Comparison of ENCODE assay signal across 10 mouse cellular contexts in the genomic region with DNA sequence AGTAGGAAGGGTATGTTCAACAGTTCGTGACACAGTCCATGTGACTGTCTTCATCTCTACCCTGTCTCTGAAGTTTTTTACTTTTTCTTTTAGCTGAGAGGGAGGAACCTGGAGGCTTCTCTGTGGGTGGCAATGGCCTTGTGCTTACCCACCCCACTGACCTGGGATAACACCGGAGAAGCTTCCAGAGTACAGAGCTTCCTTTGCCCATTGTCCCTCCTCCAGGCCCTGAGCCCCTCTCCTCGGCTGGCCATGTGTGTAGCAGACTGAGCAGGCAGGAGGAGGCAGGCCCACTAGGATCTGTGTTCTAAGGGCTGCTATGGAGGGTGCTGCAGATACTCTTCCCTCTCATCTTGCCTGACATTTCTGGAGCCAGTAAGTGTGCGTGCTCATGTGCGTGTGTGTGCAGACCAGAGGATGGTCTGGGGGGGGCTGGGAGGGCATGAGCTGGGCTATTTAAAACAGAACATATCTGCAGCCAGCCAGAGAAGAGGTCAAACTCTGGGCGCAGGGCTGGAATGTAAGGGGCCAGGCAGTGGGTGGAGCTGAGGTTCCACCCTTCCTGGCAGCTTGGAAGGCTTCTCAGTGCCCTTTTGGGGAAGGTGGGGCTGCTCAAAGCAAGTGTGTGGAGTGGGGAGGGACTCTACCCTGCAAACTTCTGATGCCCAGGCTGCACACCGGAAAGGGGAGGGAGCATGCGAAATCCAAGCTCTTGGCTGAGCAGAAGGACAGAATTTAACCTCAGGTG.
DNase-seq lines count a peak whose midpoint lies in the region; TF ChIP-seq lines count a peak whose summit lies in the region.
"Had no signal": no experiment of that assay in that cellular context is flagged by ENCODE, and none has a peak within 500 bp of the region (broad histone marks: within the 10 kb centered on the region; RNA-seq: fewer than 3 reads in every experiment).

No protein-coding gene starts in this region.

- TF ChIP-seq POLR2A in small intestine, adult 2 months (IDR thresholded peaks at IDR 0.05; ENCODE audit: low read depth, low read length), result no peak

- H3K36me3 ChIP-seq in small intestine, adult 2 months (ENCODE audit: control insufficient read depth, insufficient read depth, low read length), result 0 out of 2 replicates have a peak, but pooled peaks cover 2% of the 10 kb centered on the region
- H3K36me3 ChIP-seq: G1E had no signal

- no peaks in the 10 kb centered on the region for H3K27me3 ChIP-seq in small intestine, adult 2 months (ENCODE audit: control insufficient read depth, insufficient read depth, low read length)

- no peak overlapping the region for H3K4me3 ChIP-seq in small intestine, adult 2 months (ENCODE audit: low read depth, low read length)

- peaks cover 35% of the 10 kb centered on the region for H3K4me1 ChIP-seq in small intestine, adult 2 months (ENCODE audit: control insufficient read depth, insufficient read depth, insufficient read length, low read length)

- no peak for TF ChIP-seq CTCF in small intestine, adult 2 months (IDR thresholded peaks at IDR 0.05; ENCODE audit: extremely low read depth, insufficient read length, insufficient replicate concordance, low read depth, low read length)

- 18% methylated on average over 8 of the region's 8 CpGs for WGBS in small intestine, adult 2 months

- intact Hi-C loops in gastrocnemius, postnatal 14 days (cut with DNase I; ENCODE audit: low total_unique reads), result no loop called here

- peak overlapping the region; percentile 40 for H3K27ac ChIP-seq in small intestine, adult 2 months (ENCODE audit: insufficient read depth, low read depth, low read length)
- H3K27ac ChIP-seq: macrophage had no signal

- peak; percentile 66 for DNase-seq in gastrocnemius, adult 18-20 months (ENCODE audit: low spot score)
- DNase-seq in gastrocnemius, postnatal 4 days (ENCODE audit: low spot score in 2 of 2), result no peak
- DNase-seq in gastrocnemius, postnatal 14 days, result peak; percentile 65
- DNase-seq in kidney, adult 11 months, result peak; percentile 89
- peak; percentile 79 to 83 for DNase-seq in lung, adult 18-20 months
- no peak for DNase-seq in testis, postnatal 10 days (ENCODE audit: low spot score)
- DNase-seq in right cerebral cortex, postnatal 14 days, result no peak

Comparison
In these comparisons a context has a peak if more than half of its experiments do, and no peak if none do; other contexts are left out.
1. DNase-seq: peak in gastrocnemius, adult 18-20 months (single experiment), gastrocnemius, postnatal 14 days (single experiment), kidney, adult 11 months (single experiment) and lung, adult 18-20 months (2 of 2); none in gastrocnemius, postnatal 4 days (0 of 2), testis, postnatal 10 days (single experiment) and right cerebral cortex, postnatal 14 days (single experiment).